Mouse (Mus musculus): Measurements from ENCODE around the gene Lrfn1. TPM values are rescaled to one million over a fixed set of nuclear protein-coding genes. Genes with fewer than 3 reads are reported as not detected.
A peak's percentile ranks its signal among the peaks of the same experiment; 100 is the strongest.

Lrfn1 gene
- polyA plus RNA-seq, 1 experiment from 2014 or later: 15.2 TPM

GRCm38 (mm10) chr7:28436271-28436904 is 15.4 kb upstream of the Lrfn1 start:
- WGBS: under 1% methylated on average over 52 of the region's 64 CpGs
- Histone ChIP-seq H3K4me1 (replicated peaks) (peaks cover 48% of the 10 kb centered on the region), H3K4me2 (peak overlapping the region; percentile 66), H3K4me3 (peak overlapping the region; percentile 79), H3K9me3 (no peaks in the 10 kb centered on the region), H3K27ac (replicated peaks) (peak overlapping the region; percentile 84), H3K27me3 (no peaks in the 10 kb centered on the region), H3K36me3 (peaks cover 21% of the 10 kb centered on the region), H3K9ac (peak overlapping the region; percentile 88)
- ATAC-seq (ENCODE audit: low read depth): peak; percentile 99

- 3% methylated on average over 16 of the region's 16 CpGs for WGBS
- Histone ChIP-seq H3K27ac (replicated peaks) (peak within 1 kb of the TSS; percentile 84), H3K4me3 (peak within 1 kb of the TSS; percentile 79), H3K9me3 (no peaks in the 10 kb centered on the region), H3K4me2 (peak within 1 kb of the TSS; percentile 66), H3K4me1 (replicated peaks) (peaks cover 41% of the 10 kb centered on the region), H3K27me3 (no peaks in the 10 kb centered on the region), H3K9ac (peak within 1 kb of the TSS; percentile 75), H3K36me3 (peaks cover 15% of the 10 kb centered on the region)
- ATAC-seq (ENCODE audit: low read depth): peak; percentile 64
These were observed 14.7 kb upstream of the Lrfn1 start, which contains the start of gene Gmfg for GRCm38 (mm10) chr7:28436932-28437570. Gene Gmfg (plus strand): TSS chr7:28437447.

GRCm38 (mm10) chr7:28437964-28438363 is 13.8 kb upstream of the Lrfn1 start:
- Histone ChIP-seq H3K4me1 (replicated peaks) (peaks cover 32% of the 10 kb centered on the region), H3K4me3 (no peak overlapping the region), H3K27me3 (no peaks in the 10 kb centered on the region), H3K9me3 (no peaks in the 10 kb centered on the region), H3K9ac (no peak overlapping the region), H3K27ac (replicated peaks) (no peak overlapping the region), H3K4me2 (no peak overlapping the region), H3K36me3 (peaks cover 6% of the 10 kb centered on the region)
- ATAC-seq (ENCODE audit: low read depth): no peak

GRCm38 (mm10) chr7:28438771-28439170 is 13.0 kb upstream of the Lrfn1 start:
- 86% methylated on average over 2 of the region's 2 CpGs for WGBS

GRCm38 (mm10) chr7:28440739-28441138 is 11.0 kb upstream of the Lrfn1 start:
- Histone ChIP-seq H3K27ac (replicated peaks) (no peak overlapping the region), H3K4me2 (no peak overlapping the region), H3K27me3 (0 out of 2 replicates have a peak, but pooled peaks cover 2% of the 10 kb centered on the region), H3K4me3 (no peak overlapping the region), H3K4me1 (replicated peaks) (peaks cover 6% of the 10 kb centered on the region; the same call in 1 of the 2 replicates), H3K9ac (no peak overlapping the region), H3K9me3 (no peaks in the 10 kb centered on the region), H3K36me3 (no peaks in the 10 kb centered on the region)
- ATAC-seq (ENCODE audit: low read depth): no peak
- WGBS: 52% methylated on average over 2 of the region's 2 CpGs

More at GRCm38 (mm10) chr7:28438771-28439170, 13.0 kb upstream of the Lrfn1 start:
- Histone ChIP-seq H3K4me1 (replicated peaks) (peaks cover 24% of the 10 kb centered on the region), H3K4me2 (no peak overlapping the region), H3K27ac (replicated peaks) (no peak overlapping the region), H3K27me3 (no peaks in the 10 kb centered on the region), H3K4me3 (no peak overlapping the region), H3K9ac (no peak overlapping the region), H3K36me3 (no peaks in the 10 kb centered on the region), H3K9me3 (no peaks in the 10 kb centered on the region)
- no peak for ATAC-seq (ENCODE audit: low read depth)

- H3K4me2 ChIP-seq: no peak overlapping the region
These were observed 9.8 kb upstream of the Lrfn1 start for GRCm38 (mm10) chr7:28441776-28442485.

GRCm38 (mm10) chr7:28442688-28443087 is 9.1 kb upstream of the Lrfn1 start:
- H3K27ac ChIP-seq (replicated peaks): no peak overlapping the region
- H3K4me2 ChIP-seq: no peak overlapping the region
- peaks cover 6% of the 10 kb centered on the region for H3K27me3 ChIP-seq
- H3K36me3 ChIP-seq: no peaks in the 10 kb centered on the region
- no peak for ATAC-seq (ENCODE audit: low read depth)
- H3K9me3 ChIP-seq: no peaks in the 10 kb centered on the region
- H3K4me1 ChIP-seq (replicated peaks): peaks cover 11% of the 10 kb centered on the region
- no peak overlapping the region for H3K9ac ChIP-seq
- 49% methylated on average over 4 of the region's 4 CpGs for WGBS
- H3K4me3 ChIP-seq: no peak overlapping the region

More at GRCm38 (mm10) chr7:28441776-28442485, 9.8 kb upstream of the Lrfn1 start:
- Histone ChIP-seq H3K9ac (no peak overlapping the region), H3K9me3 (no peaks in the 10 kb centered on the region), H3K27ac (replicated peaks) (no peak overlapping the region), H3K4me1 (replicated peaks) (peaks cover 11% of the 10 kb centered on the region), H3K27me3 (peaks cover 6% of the 10 kb centered on the region), H3K4me3 (no peak overlapping the region), H3K36me3 (no peaks in the 10 kb centered on the region)
- 93% methylated on average over 14 of the region's 14 CpGs for WGBS
- ATAC-seq (ENCODE audit: low read depth): no peak

GRCm38 (mm10) chr7:28444344-28444974 is 7.3 kb upstream of the Lrfn1 start:
- Histone ChIP-seq H3K9ac (no peak overlapping the region), H3K27me3 (peaks cover 6% of the 10 kb centered on the region), H3K4me2 (no peak overlapping the region), H3K4me1 (replicated peaks) (peaks cover 11% of the 10 kb centered on the region), H3K27ac (replicated peaks) (no peak overlapping the region), H3K9me3 (no peaks in the 10 kb centered on the region), H3K36me3 (no peaks in the 10 kb centered on the region), H3K4me3 (no peak overlapping the region)
- ATAC-seq (ENCODE audit: low read depth): no peak
- 87% methylated on average over 13 of the region's 13 CpGs for WGBS

- H3K36me3 ChIP-seq: no peaks in the 10 kb centered on the region
- no peak overlapping the region for H3K4me2 ChIP-seq
- H3K27ac ChIP-seq (replicated peaks): no peak overlapping the region
- H3K9me3 ChIP-seq: no peaks in the 10 kb centered on the region
- 9% methylated on average over 12 of the region's 12 CpGs for WGBS
- peaks cover 6% of the 10 kb centered on the region for H3K27me3 ChIP-seq
- no peak for ATAC-seq (ENCODE audit: low read depth)
- H3K9ac ChIP-seq: no peak overlapping the region
- H3K4me3 ChIP-seq: no peak overlapping the region
- peaks cover 11% of the 10 kb centered on the region for H3K4me1 ChIP-seq (replicated peaks)
These were observed 5.3 kb upstream of the Lrfn1 start for GRCm38 (mm10) chr7:28446446-28446845.

GRCm38 (mm10) chr7:28447101-28447830 is 4.5 kb upstream of the Lrfn1 start:
- no peak overlapping the region for H3K27ac ChIP-seq (replicated peaks)
- H3K4me3 ChIP-seq: no peak overlapping the region
- 20% methylated on average over 12 of the region's 12 CpGs for WGBS
- H3K9ac ChIP-seq: no peak overlapping the region
- H3K9me3 ChIP-seq: no peaks in the 10 kb centered on the region
- no peak for ATAC-seq (ENCODE audit: low read depth)
- H3K27me3 ChIP-seq: peaks cover 6% of the 10 kb centered on the region
- no peaks in the 10 kb centered on the region for H3K36me3 ChIP-seq
- peaks cover 11% of the 10 kb centered on the region for H3K4me1 ChIP-seq (replicated peaks)
- H3K4me2 ChIP-seq: no peak overlapping the region

Data from neural tube, embryonic 13.5 days (tissue).